Mouse (Mus musculus) lung, adult 2 months (tissue): Measurements from ENCODE around the gene Irf2. TPM values are rescaled to one million over a fixed set of nuclear protein-coding genes. Genes with fewer than 3 reads are reported as not detected.

Source experiments
- DNase-seq: peaks from one replicate; pipeline ENCODE4 v3.0.0; 2022
- H3K4me1 ChIP-seq: fragments of 200-500 bp; 2 replicates; pipeline ENCODE4 v1.6.1; 2011; ENCODE audit warnings: low read length; ENCODE audit not compliant: control insufficient read depth, insufficient read depth
- H3K4me3 ChIP-seq: fragments of 200-500 bp; replicated peaks from 2 replicates; pipeline ENCODE3; 2011; ENCODE audit warnings: low read depth, mild to moderate bottlenecking, control low read depth, low read length; ENCODE audit errors: extremely low read depth
- CTCF ChIP-seq: fragments of 200-500 bp; IDR thresholded peaks from 2 replicates; pipeline ENCODE4 v1.5.1; 2011; ENCODE audit warnings: mild to moderate bottlenecking, low read length, control low read depth; ENCODE audit not compliant: insufficient read depth
- POLR2A ChIP-seq: fragments of 200-500 bp; IDR thresholded peaks from 2 replicates; pipeline ENCODE4 v1.6.1; 2011; ENCODE audit warnings: low read depth, mild to moderate bottlenecking, control low read depth, low read length, borderline replicate concordance; ENCODE audit errors: extremely low read depth
- WGBS: fragments of 180-500 bp; shearing (Covaris S2); methylation state at CpG from one replicate; pipeline ENCODE4 v1.1.7; 2018; 5-methylcytosine and 5-hydroxymethylcytosine counted together
- polyA plus RNA-seq: library from polyadenylated mRNA; depleted of rRNA; stranded (reverse); fragments of >200 nt; gene quantifications from 2 replicates; pipeline ENCODE4 v1.2.3, GENCODE M21; 2012

Irf2 gene
- polyA plus RNA-seq, 1 experiment: 24.6 TPM

- WGBS: 41% methylated on average over 6 of the region's 6 CpGs
- Histone ChIP-seq H3K4me3 (no peak overlapping the region), H3K4me1 (peaks cover 30% of the 10 kb centered on the region)
- TF ChIP-seq CTCF (no peak), POLR2A (no peak)
- DNase-seq: no peak
Observed at GRCm38 (mm10) chr8:46850258-46850897, 110.8 kb downstream of the Irf2 start.

- no peak for TF ChIP-seq CTCF
- TF ChIP-seq POLR2A: no peak
- DNase-seq: no peak
- Histone ChIP-seq H3K4me1 (peaks cover 22% of the 10 kb centered on the region), H3K4me3 (no peak overlapping the region)
- 42% methylated on average over 4 of the region's 4 CpGs for WGBS
Observed at GRCm38 (mm10) chr8:46851560-46851959, 112.0 kb downstream of the Irf2 start.

GRCm38 (mm10) chr8:46852377-46852776, 112.8 kb downstream of the Irf2 start:
- DNase-seq: no peak
- 58% methylated on average over 11 of the region's 11 CpGs for WGBS

GRCm38 (mm10) chr8:46859164-46859846, 119.8 kb downstream of the Irf2 start:
- no peak overlapping the region for H3K4me3 ChIP-seq
- no peak for DNase-seq
- TF ChIP-seq CTCF: no peak
- TF ChIP-seq POLR2A: no peak
- H3K4me1 ChIP-seq: peaks cover 2% of the 10 kb centered on the region; the same call in 1 of the 2 replicates
- 25% methylated on average over 7 of the region's 7 CpGs for WGBS

More at GRCm38 (mm10) chr8:46852377-46852776, 112.8 kb downstream of the Irf2 start:
- Histone ChIP-seq H3K4me3 (no peak overlapping the region), H3K4me1 (peaks cover 22% of the 10 kb centered on the region)
- TF ChIP-seq POLR2A: no peak
- TF ChIP-seq CTCF: no peak

GRCm38 (mm10) chr8:46859847-46860167, 120.3 kb downstream of the Irf2 start:
- H3K4me3 ChIP-seq: no peak overlapping the region
- no peak for DNase-seq
- 46% methylated on average over 8 of the region's 8 CpGs for WGBS
- peaks cover 2% of the 10 kb centered on the region; the same call in 1 of the 2 replicates for H3K4me1 ChIP-seq
- no peak for TF ChIP-seq CTCF
- TF ChIP-seq POLR2A: no peak

GRCm38 (mm10) chr8:46862508-46862907, 123.0 kb downstream of the Irf2 start:
- DNase-seq: no peak
- Histone ChIP-seq H3K4me3 (no peak overlapping the region), H3K4me1 (peaks cover 2% of the 10 kb centered on the region; the same call in 1 of the 2 replicates)
- 79% methylated on average over 5 of the region's 5 CpGs for WGBS
- TF ChIP-seq CTCF (no peak), POLR2A (no peak)

- 84% methylated on average over 1 of the region's 1 CpGs for WGBS
- Histone ChIP-seq H3K4me1 (peaks cover 7% of the 10 kb centered on the region), H3K4me3 (no peak overlapping the region)
- TF ChIP-seq POLR2A: no peak
- no peak for DNase-seq
Observed at GRCm38 (mm10) chr8:46865428-46865827, 125.9 kb downstream of the Irf2 start.

- WGBS: 64% methylated on average over 4 of the region's 4 CpGs
- DNase-seq: no peak
Observed at GRCm38 (mm10) chr8:46867440-46867839, 127.9 kb downstream of the Irf2 start.

GRCm38 (mm10) chr8:46868346-46869065, 129.0 kb downstream of the Irf2 start:
- H3K4me1 ChIP-seq: peaks cover 7% of the 10 kb centered on the region
- TF ChIP-seq POLR2A (no peak), CTCF (no peak)
- 21% methylated on average over 8 of the region's 8 CpGs for WGBS
- DNase-seq: peak; percentile 52
- no peak overlapping the region for H3K4me3 ChIP-seq

More at GRCm38 (mm10) chr8:46867440-46867839, 127.9 kb downstream of the Irf2 start:
- TF ChIP-seq POLR2A (no peak), CTCF (no peak)
- Histone ChIP-seq H3K4me3 (no peak overlapping the region), H3K4me1 (peaks cover 7% of the 10 kb centered on the region)
